Mouse (Mus musculus): ENCODE measurements around the gene Rbfox3.

Rbfox3 gene

DNA sequence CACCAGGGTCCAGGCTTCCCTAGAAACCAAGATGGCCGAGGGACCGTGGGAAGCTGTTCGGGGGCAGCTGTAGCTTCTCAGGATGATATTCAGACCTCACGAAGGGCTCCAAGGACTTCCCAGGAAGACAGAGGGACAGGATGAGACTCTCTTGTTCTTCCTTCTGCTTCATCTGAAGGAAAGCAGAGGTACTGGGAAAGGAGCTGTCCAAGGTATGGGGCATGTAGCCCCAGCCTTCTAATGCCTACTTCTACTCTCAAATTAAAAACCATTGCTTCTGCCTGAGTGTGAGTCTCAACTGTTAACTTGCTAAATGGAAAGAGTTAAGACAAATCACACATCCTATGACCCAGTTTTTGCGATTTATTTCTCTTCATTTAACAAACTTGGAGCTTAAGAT is 355.8 kb downstream of the Rbfox3 start:
- in situ Hi-C loops (cut with MboI; ENCODE audit: low pct_unique_long_range_greater_than_20kb in 1 of 2, low sequenced_read_pairs in 2 of 2, unreplicated experiment in 1 of 2) = no loop called here

DNA sequence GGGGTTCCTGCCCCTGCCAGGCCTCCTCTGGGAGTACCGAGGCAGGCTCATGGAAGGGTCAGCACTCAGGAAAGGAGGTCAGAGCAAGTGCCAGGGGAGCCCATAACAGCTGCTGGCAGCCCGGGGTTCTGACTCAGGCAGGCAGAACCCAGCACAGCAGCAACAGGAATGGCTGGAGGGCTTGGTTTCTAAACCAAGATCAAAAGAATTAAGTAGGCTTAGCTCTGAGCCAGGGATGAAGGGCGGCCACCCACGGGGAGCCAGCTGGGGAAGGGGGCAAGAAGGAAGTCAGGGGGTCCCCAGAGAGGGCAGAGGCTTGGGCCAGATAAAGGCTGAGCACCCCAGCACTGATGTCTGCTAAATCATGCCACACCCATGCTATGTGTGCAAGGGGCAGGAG is 356.9 kb downstream of the Rbfox3 start:
- in situ Hi-C loops (cut with MboI; ENCODE audit: low pct_unique_long_range_greater_than_20kb in 1 of 2, low sequenced_read_pairs in 2 of 2, unreplicated experiment in 1 of 2) = no loop called here

DNA sequence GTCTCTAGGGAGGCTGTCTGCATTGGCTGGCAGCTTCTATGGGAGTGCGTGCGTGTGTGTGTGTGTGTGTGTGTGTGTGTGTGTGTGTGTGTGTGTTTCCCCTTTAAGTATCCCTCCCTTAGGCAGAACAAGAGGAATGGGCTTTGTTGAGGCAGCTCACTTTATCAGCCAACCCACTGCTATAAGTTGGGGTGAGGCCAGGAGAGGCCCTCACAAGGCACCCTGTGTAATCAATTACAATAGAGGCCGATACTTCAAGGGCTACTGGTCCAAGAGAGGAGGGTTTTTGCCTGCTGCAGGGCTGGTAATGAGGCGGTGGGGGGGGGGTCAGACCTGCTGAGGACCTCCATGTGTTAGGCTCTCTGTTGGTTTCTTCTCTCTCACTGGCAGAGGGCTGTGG is 357.5 kb downstream of the Rbfox3 start:
- in situ Hi-C loops (cut with MboI; ENCODE audit: low pct_unique_long_range_greater_than_20kb in 1 of 2, low sequenced_read_pairs in 2 of 2, unreplicated experiment in 1 of 2) = no loop called here

DNA sequence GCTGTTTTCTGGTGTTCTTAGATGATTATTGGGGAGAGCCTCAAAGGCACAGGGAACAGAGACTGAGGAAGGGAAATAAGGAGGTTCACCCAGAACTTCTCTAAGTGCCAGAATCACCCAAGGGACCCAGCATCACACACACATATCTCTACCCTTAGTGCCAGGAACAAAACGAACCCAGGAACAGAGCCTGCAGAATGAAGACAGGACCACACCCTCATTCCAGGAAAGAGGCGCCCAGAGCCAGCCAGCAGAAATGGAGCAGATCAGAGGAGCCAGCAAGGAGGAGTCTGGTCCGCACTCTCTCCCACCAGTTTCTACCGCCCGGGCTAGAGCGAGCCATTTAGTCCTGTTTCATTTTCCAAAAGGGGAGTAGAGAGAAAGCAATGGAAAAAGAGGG is 358.4 kb downstream of the Rbfox3 start:
- in situ Hi-C loops (cut with MboI; ENCODE audit: low pct_unique_long_range_greater_than_20kb in 1 of 2, low sequenced_read_pairs in 2 of 2, unreplicated experiment in 1 of 2) = no loop called here

DNA sequence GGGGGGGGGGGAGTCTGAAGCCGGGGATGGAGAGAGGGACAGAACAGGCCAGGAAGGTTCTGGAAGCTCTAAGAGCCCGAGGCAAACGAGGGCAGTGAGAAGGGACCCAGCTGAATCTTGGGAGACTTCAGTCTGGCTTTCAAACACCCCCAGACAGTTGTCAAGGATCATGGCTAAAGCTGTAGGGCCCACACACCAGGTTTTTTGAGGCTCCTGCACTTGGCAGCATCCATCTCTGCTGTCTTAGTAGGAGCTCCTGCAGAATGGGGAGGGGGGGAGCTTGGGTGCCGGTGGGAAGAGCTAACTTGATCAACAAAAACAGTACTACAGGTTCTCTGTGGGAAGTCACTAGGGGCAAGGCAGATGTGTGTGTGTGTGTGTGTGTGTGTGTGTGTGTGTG is 358.9 kb downstream of the Rbfox3 start:
- in situ Hi-C loops (cut with MboI; ENCODE audit: low pct_unique_long_range_greater_than_20kb in 1 of 2, low sequenced_read_pairs in 2 of 2, unreplicated experiment in 1 of 2) = no loop called here

DNA sequence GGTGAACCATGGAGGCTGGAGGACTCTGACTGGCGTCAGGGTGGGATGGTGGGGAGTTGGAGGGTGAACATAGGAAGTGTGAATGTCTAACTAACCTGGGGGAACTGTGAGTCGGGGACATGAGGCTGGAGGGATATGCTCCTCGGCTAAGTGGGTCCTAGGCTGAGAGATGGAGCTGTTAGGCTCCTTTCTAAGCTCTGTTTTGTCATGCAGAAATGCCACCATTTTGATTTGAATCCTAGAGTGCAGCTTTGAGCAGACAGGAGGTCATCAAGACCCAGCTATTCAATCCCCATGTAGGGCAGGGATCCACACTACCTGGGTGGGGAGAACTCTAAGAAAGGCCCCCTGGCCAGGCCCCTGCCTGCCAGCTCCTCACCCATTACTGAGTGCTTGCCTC is 359.7 kb downstream of the Rbfox3 start:
- in situ Hi-C loops (cut with MboI; ENCODE audit: low pct_unique_long_range_greater_than_20kb in 1 of 2, low sequenced_read_pairs in 2 of 2, unreplicated experiment in 1 of 2) = no loop called here

DNA sequence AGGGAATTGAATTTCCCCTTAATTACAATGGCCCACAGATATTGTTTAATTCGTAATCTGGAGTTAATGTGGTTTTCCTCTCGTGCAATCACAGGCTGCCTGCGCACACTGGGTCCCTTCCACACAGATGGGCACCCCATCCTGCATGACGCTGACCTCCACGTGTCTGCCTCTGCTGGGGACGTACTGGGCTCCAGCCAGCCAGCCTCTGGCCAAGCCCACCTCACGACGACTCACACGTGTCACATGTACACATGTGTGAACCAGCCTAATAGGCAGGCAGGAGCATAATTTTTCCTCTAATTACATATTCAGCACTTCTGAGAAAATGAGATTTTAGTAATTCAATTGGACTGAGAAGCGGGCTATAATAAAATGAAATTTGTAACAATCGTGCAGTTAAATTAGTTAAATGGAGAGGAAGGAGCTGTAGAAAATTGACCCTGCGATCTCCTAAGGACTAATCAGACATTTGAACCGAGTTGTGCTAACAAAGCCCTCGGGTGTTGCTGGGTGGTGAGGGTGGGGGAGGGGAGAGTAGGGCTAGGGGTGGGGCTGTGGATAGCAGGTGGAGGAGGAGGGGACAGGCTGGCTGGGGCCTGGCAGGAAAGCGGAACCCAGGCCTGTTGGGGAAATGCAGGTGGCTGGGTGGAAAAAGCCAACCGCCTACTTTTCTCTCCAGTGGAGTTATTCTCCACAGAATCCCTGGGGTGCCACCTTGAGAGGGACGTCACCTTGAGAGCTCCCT is 360.4 kb downstream of the Rbfox3 start:
- in situ Hi-C loops (cut with MboI; ENCODE audit: low pct_unique_long_range_greater_than_20kb in 1 of 2, low sequenced_read_pairs in 2 of 2, unreplicated experiment in 1 of 2) = no loop called here

DNA sequence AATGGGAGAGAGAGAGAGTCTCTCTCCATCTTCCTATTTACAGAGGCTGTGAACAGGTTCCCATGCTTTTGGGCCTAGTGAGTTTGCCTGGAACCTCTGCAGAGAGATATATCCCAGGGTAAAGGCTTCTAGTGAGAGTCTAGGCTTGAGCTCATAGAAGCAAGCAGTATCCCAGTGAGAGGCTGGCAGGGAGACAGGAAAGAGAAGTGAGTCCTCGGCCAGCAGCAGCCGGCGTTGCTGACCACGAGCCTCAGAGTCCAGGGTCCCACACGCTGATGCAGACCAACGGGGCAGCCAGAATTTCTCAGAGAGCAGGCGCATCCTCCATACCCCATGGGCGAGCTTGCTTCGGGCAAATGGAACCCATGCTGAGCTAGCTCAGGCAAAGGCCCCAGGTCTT is 363.2 kb downstream of the Rbfox3 start:
- in situ Hi-C loops (cut with MboI; ENCODE audit: low pct_unique_long_range_greater_than_20kb in 1 of 2, low sequenced_read_pairs in 2 of 2, unreplicated experiment in 1 of 2) = no loop called here

DNA sequence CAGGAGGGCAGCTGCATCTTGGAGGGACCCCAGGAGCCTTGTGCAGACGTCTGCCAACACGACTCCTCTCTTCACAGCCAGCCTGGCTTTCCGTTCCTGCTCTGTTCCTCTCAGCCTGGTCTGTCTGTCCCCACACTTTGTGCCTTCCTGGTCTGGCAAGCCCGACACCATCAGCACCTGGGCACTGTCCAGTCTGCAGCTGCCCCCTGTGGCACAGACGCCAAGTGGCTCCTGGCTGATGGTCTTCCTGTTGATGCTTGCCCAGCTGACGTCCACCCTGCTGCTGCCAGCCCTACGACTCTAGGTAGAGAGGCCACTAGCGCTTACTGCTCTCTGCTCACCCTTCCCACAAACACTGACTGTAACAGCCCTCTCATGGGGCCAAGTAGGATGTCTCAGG is 365.1 kb downstream of the Rbfox3 start:
- in situ Hi-C loops (cut with MboI; ENCODE audit: low pct_unique_long_range_greater_than_20kb in 1 of 2, low sequenced_read_pairs in 2 of 2, unreplicated experiment in 1 of 2) = no loop called here

DNA sequence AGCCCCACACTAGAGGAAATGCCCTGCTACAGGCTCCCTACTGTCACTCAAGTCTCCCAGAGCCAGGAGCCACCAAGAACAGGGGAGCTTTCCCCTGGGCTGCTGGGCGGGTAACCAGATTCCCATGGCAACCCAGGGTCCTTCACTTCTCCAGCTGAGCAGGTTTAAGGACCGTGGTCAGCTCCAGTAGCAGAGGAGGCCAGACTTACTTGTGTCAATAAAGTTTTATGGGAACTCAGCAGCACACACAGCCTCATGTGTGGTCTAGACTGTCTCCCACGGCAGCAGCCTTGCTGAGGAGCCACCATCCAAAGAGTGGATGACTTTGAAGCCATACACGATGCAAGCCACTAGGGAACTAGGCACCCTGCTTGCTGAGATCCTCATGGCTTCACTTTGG is 365.7 kb downstream of the Rbfox3 start:
- in situ Hi-C loops (cut with MboI; ENCODE audit: low pct_unique_long_range_greater_than_20kb in 1 of 2, low sequenced_read_pairs in 2 of 2, unreplicated experiment in 1 of 2) = no loop called here

DNA sequence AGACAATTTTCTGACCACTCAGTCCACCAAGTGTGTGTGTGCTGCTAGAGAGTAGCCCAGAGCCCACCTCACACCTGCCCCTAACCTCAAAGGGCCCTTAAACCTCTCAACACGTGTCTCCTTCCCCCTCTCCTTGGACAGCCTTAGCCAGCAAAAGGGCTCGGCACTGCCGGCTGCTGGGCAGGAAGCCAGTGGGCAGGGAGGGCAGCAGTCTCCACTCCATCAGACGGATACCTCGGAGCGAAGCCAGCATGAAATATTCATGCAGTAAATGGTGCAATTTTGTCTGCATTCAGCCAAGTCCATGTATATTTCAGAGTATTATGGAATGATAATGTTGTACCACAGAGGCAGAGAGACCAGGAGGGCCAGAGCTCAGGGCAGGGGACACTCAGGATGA is 366.8 kb downstream of the Rbfox3 start:
- in situ Hi-C loops (cut with MboI; ENCODE audit: low pct_unique_long_range_greater_than_20kb in 1 of 2, low sequenced_read_pairs in 2 of 2, unreplicated experiment in 1 of 2) = no loop called here

DNA sequence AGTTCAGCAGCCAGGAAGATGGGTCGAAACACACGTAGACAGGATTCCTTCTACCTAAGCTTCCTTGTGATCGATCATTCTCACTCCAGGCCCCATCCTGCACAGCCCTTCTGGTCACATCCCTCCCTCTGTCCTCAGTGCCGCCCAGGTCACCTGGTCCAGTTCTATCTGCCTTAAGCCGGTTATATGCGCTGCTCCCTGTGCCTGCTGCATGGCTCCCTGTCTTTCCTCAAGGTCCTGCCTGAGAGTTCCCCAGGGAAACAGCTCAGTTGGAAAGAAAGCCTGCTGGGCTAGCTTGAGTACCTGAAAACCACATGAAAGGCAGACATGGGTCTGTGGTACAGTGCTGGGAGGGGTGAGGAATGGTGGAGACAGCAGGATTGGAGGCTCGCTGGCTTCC is 368.5 kb downstream of the Rbfox3 start:
- in situ Hi-C loops (cut with MboI; ENCODE audit: low pct_unique_long_range_greater_than_20kb in 1 of 2, low sequenced_read_pairs in 2 of 2, unreplicated experiment in 1 of 2) = no loop called here

DNA sequence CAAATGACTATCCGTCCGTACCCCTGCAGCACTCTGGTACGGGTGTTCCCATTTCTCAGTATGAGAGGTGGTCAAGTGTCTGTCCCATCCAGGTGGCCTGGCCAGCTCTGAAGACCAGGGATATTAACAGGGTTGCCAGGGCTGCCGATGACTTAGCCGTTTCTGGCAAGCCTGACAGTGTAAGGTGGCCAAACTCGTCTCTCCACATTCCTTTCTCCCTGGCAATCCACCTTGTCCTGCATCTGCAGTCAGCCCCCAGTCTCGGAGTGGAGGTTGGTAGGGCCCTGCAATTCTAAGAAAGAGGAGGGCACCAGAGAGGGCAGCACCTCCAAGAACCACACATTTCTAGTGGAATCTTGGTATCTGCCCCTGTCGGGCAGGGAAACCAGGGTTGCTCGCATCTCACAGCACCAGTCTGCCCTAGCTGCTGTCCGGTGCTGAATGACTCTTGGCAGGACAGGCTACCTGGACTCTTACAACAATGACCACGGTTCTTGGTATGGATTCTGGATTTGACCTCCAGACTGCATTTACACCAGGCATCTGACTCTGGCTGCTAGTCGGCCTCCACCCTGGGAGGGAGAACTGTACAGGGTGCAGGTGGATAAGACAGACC is 370.9 kb downstream of the Rbfox3 start:
- in situ Hi-C loops (cut with MboI; ENCODE audit: low pct_unique_long_range_greater_than_20kb in 1 of 2, low sequenced_read_pairs in 2 of 2, unreplicated experiment in 1 of 2) = no loop called here

DNA sequence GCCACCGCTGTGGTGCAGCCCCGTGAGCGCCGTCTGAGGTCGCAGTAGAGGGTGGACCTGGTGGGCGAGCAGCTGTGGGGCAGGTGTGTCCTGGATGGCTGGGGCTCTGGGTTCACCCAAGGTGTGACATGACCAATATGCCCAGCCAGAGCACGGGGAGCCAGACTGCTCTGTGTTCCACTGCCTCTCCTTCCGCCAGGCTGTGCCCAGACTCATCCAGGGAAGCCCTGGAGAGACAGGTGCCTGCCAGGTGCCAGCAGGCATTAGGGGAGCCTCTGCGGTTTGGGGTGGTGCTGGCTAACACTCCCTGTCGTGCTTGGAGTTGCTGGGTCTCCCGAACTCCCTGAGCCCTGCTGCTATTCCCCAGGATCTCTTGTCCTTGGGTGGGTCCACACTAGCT is 373.4 kb downstream of the Rbfox3 start:
- in situ Hi-C loops (cut with MboI; ENCODE audit: low pct_unique_long_range_greater_than_20kb in 1 of 2, low sequenced_read_pairs in 2 of 2, unreplicated experiment in 1 of 2) = no loop called here

DNA sequence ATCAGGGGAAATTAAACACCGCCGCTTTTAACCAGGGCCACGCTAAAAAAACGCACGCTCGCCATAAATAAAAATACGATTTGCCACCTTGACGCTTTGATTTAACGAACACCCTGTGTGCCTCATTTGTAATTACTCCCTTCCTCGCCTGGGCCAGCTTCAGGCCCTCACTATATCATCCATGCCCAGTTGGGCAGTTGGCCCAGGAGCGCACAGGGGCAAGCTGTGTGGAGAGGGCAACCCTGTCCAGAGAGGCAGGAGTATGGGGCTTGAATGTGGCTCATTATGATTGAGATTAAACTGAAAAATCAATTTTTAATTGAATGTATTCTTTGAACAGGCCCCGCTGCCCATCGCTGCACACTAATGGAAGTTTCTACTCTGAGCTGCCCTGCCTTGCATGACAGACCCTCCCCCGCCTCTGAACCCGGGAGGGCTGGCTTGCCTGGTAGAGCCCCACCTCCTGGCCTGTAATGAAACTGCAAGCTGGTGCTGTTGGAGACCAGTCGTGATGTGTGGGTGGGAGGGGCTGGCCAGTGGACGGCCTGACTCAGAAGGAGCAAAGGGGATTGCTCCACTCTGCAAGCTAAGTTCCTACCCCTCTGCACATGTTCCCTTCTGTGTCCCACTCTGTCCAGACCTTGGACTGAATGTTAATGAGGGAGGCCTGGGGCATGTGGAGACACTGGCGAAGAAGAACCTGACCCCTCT is 376.9 kb downstream of the Rbfox3 start:
- in situ Hi-C loops (cut with MboI; ENCODE audit: low pct_unique_long_range_greater_than_20kb in 1 of 2, low sequenced_read_pairs in 2 of 2, unreplicated experiment in 1 of 2) = no loop called here

DNA sequence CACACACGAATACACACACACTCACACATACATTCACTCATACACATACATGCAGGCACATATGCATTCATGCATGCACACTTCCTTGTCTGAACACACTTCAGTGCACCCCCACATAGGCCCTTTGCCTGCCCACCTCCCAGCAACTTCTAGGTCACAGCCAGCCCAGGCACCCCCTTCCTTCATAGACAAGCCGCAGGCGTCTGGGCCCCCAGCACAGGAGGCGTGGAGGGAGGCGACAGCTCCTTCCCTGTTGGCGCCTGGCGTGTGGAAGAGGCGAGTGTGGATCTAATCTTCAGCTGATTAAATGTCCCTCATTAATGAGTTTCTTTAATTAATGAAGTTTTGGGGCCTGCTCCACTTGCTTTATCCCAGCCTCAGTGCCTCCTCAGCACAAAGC is 381.1 kb downstream of the Rbfox3 start:
- in situ Hi-C loops (cut with MboI; ENCODE audit: low pct_unique_long_range_greater_than_20kb in 1 of 2, low sequenced_read_pairs in 2 of 2, unreplicated experiment in 1 of 2) = no loop called here

DNA sequence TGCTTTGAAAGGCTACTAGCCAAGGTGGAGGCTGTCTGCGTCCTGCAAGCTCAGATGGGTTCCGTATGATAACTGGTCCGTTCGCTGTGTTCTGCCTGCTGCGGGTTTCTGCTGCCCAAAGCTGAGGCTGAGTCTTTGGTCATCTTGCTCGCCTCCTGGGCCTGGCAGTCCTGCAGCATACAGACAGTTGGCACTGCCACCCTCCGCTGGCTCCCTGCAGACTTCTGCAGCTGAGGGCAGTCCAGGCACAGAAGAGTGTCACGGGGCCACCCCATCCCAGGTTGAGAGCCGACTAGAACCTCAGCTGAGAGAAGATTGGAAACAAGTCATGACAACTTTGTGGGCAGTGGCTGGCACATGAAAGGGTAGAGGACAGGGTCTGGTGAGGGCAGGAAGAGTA is 382.6 kb downstream of the Rbfox3 start:
- in situ Hi-C loops (cut with MboI; ENCODE audit: low pct_unique_long_range_greater_than_20kb in 1 of 2, low sequenced_read_pairs in 2 of 2, unreplicated experiment in 1 of 2) = no loop called here

DNA sequence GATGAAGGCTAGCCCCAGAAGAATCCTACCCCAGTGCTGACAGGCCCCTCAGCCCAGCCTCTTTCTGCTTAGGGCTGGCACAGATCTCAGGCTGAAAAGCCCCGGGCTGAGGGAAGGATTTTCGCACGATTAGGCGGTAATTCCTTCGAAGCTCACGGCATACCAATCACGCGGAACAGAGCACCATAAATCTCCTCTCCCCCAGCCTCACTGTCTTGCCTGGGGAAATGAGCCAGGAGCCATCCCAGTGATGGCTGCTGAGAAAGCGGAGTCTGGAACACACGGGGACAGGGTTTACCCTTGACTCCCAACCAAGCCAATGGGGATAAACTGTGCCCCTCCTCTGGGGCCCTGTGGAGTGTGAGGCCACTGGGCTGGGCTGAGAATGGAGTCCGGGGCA is 386.3 kb downstream of the Rbfox3 start:
- in situ Hi-C loops (cut with MboI; ENCODE audit: low pct_unique_long_range_greater_than_20kb in 1 of 2, low sequenced_read_pairs in 2 of 2, unreplicated experiment in 1 of 2) = no loop called here

DNA sequence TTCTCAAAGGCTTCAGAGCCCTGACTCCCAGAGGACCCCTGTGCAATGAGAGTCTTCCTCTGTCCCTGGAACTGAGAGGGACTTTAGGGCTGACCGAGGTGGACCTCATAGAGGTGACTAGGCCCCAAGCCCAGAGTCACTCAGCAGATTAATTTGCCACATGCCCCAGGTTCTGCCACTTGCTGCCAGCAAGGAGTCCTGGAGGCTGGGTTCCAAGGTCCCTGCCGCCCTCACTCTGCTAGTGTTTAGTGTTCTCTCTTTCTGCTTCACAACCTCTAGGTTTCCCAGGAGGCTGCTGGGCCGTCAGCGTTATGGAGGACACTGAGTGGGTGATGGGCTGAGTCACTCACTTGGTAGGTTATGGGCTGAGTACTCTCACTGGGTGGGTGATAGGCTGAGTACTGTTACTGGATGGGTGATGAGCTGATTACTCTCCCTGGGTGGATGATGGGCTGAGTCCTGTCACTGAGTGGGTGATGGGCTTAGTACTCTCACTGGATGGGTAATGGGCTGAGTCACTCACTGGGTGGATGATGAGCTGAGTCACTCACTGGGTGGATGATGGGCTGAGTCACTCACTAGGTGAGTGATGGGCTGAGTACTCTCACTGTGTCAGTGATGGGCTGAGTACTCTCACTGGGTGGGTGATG is 387.8 kb downstream of the Rbfox3 start:
- in situ Hi-C loops (cut with MboI; ENCODE audit: low pct_unique_long_range_greater_than_20kb in 1 of 2, low sequenced_read_pairs in 2 of 2, unreplicated experiment in 1 of 2) = no loop called here
